Mouse (Mus musculus): ENCODE results near the gene Shf.
"Not testable (repeated sequence)": the region's sequence is repeated elsewhere in the genome, so short reads cannot be mapped to it uniquely, and the experiment has no call there.

Shf gene

DNA sequence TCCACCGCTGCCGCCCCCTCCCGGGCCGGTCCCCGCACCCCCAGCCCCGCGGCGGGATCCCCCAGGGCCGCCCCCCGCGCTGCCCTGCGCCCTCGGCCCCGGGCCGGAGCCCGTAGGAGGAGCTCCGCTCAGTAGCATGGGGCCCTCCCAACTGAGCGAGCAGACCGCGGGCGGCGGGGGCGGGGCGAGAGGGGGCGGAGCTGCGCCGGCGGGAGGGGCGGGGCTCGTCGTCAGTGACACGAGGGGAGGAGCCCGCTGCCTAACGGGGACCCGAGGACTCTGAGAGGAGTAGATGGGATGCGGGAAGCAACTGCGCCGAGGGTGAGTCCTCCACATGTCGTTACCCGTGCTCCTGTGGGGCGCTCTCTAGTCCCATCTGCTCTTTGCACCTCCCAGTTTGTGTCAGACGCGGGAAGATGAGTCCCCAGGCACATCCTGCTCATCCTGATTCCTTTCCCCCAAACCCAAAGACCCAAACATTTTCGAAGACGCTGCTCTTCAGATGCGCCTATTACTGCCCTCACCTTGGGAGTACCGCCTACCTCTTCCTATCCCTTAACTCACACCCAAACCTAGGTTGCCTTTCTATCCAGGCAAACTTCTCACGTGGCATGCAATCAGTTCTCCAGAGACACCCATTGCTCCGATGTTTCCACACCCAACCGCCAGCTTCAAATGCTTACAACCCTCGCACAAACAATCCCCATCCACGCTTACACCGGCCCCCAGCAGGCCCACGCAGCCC, at the start of gene Shf:
Gene Shf, minus strand, starts transcription at position 168 of the 745 bp plus-strand sequence.
- in situ Hi-C loops (cut with MboI, MseI) = no loop called here

DNA sequence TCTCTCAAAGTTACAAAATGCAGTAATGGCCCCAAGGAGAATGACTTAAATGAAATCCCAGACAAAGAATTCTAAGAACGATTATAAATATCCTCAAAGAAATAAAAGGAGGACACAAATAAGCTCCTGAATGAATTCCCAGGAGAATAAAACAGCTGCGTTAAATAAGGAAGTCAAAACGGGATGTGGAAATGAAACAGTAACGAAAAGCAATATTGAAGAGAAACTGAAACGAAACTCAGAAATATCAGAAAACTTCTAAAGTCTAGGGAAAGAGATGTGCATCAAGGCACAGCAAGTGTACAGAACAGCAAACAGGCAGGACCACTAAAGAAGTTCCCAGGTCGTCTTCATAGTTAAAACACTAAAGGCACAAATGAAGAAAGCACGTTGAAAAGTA, 40.0 kb upstream of the Shf start:
- in situ Hi-C loops (cut with MboI, MseI) = no loop called here

DNA sequence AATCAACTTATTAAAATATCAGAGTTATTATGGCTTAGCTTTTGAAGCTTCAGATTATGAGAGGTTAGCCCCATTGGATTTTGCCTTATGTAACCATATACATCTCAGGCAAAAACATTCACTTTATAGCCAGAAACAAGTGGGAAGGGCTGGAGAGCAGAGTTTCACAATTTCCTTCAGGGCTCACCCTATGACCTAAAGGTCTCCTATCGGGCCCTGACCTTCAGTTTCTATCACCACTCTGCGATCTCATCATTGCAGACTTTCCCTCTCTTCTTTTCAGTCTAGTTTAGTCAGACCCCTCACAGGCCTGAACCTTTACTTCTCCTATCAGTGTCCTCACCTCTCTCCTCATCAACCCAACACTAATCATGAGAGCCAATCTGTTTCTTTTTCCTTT, 38.6 kb upstream of the Shf start:
- in situ Hi-C loops (cut with MboI, MseI) = no loop called here

DNA sequence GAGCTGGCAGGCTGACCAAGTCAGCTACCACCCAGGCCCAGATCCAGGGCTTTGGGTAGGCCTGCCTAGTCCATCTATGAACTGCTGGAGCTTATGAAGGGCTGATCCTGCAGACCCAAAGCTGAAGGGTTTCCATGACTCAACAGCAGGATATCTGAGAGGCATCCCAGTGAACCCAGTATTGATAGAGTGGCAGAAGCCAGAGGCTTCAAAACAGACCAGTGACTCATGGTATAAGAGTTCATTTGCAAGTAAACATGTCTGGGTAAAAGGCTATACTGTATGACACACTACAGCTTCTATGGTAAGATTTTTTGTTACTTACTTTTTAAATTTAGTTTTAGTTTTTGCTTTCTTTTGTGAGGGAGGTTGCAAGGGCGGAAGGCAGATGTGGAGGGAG, 27.2 kb upstream of the Shf start:
- in situ Hi-C loops (cut with MboI, MseI) = loop anchor here (5.0 kb wide), 1 partner anchor 156 kb away; no protein-coding TSS in a partner anchor

DNA sequence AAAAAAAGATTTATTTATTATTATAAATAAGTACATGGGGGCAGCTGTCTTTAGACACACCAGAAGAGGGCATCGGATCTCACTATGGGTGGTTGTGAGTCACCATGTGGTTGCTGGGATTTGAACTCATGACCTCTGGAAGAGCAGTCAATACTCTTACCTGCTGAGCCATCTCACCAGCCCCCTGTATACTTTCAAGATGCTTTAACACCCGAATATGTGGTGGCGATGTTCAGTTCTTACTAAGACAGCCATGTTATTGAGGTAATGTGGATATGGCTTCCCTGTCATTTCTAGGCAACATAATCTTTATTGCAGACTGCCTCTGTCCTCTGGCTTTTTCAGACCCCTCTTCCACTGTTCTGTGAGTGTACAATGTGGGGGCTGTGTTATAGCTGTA, 18.2 kb upstream of the Shf start:
- in situ Hi-C loops (cut with MboI, MseI) = not testable (repeated sequence)

DNA sequence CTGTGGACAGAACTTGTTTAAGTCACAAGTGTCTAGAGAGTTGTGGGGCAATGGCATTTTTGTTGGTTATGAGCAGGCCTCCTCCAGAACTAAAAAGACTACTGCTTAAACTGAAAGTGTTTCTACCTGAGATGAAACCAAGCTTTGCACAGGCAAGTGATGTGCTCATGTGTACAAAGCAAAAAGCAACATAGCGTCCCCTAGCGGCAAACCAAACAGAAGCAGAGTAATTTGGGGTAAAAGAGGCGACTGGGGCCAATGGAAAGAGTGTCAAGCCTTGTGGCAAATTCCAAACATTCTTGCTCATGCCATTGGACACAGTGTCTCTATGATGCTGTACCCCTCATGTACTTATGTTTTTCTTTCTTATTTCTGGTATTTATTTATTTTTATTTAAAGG, 16.1 kb upstream of the Shf start:
- in situ Hi-C loops (cut with MboI, MseI) = no loop called here

DNA sequence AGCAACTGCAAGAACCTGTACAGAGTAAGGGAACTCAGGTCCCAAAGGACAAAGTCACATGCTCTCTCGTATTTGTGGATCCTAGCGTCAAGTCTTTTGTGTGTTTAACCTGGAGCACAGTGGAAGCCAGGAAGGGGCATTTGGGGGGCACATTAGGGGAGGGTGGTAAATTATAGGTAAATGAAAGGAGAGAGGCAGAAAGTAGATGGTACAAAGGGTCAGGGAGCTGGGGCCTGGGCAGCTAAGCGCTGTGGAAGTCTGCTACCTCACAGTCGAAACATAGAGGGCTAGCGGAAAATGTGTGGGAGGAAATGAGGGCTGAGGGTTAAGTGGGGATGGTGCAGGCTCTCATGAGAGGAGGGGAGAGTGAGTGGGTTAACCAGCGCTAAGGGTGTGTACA, 13.2 kb upstream of the Shf start:
- in situ Hi-C loops (cut with MboI, MseI) = loop anchor here (5.0 kb wide), 1 partner anchor 245 kb away; no protein-coding TSS in a partner anchor

DNA sequence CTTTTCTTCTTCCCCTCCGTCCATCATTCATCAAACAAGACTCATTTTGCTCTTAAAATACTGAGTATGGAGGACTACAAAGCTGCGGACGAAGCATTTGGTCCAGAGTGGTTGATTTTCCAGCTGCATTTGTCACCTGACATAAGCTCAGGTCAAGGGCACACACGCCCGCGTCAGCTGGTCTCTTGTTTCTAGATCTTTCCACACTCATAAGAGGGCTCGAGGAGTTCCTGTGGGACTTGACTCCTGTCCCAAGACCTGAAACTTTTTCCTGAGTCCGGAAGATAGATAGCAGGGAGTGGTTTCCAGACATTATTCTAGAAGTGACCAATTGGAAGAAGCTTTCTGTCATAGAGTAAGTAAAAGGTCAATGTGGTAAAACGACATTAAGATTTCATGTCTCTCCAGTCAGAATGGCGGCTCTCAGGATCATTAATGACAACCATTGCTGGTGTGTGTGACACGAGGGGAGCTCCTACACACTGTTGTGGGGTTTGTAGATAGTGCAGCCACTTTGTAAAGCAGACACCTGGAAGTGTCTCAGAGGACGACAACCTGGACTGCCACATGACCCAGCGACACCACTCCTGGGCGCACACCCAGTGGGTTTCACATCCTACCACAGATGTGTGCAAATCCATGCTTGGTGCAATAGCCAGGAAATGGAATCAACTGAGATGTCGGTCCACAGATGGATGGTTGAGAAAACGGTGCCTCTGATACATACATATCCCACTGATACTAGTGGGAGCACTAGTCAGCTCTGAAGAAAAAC, 12.6 kb upstream of the Shf start:
- in situ Hi-C loops (cut with MboI, MseI) = loop anchor here (5.0 kb wide), 1 partner anchor 246 kb away; no protein-coding TSS in a partner anchor

DNA sequence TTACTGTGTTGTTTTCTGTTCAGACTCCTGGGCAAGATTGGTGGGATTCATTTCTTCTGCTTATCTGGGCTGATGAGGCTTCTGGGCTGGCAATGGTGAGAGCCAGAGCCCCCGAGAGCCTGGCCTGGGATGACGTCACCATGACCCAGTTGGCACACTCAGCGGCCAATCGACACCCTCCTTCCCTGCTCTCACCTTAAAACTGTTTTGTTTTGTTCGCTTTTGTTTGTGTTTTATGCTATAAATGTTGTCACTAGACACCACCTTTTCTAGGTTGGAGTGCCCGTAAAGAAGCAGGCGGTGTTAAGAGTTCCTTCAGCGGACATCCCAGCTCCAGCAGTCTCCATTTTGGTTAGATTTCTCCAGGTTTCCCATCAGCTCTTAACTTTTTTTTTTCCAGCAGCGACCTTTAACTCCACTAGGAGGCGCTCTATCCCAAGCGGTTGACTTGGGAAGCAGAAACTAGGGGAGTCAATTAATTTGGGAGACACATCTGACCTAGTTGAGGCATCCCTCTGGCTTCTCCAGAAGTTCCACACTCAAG, 11.9 kb upstream of the Shf start:
- in situ Hi-C loops (cut with MboI, MseI) = loop anchor here (5.0 kb wide), 1 partner anchor 246 kb away; no protein-coding TSS in a partner anchor

DNA sequence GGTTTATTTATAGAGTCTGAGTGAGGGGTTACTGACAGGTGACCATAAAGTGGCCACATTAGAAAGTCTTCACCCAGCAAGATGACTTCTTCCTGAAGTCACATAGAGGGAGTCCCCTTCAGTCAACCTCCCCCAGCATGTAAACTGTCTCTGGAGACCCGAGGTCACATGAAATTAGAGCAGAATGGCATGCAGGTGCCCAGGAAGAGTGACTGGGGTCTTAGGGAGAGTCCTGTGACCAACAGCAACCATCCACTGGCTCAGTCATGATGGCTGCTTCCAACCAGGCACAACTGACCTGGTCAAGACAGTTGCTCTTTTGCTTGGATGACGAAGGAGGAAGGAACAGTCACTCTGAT, 10.3 kb upstream of the Shf start:
- in situ Hi-C loops (cut with MboI, MseI) = no loop called here

DNA sequence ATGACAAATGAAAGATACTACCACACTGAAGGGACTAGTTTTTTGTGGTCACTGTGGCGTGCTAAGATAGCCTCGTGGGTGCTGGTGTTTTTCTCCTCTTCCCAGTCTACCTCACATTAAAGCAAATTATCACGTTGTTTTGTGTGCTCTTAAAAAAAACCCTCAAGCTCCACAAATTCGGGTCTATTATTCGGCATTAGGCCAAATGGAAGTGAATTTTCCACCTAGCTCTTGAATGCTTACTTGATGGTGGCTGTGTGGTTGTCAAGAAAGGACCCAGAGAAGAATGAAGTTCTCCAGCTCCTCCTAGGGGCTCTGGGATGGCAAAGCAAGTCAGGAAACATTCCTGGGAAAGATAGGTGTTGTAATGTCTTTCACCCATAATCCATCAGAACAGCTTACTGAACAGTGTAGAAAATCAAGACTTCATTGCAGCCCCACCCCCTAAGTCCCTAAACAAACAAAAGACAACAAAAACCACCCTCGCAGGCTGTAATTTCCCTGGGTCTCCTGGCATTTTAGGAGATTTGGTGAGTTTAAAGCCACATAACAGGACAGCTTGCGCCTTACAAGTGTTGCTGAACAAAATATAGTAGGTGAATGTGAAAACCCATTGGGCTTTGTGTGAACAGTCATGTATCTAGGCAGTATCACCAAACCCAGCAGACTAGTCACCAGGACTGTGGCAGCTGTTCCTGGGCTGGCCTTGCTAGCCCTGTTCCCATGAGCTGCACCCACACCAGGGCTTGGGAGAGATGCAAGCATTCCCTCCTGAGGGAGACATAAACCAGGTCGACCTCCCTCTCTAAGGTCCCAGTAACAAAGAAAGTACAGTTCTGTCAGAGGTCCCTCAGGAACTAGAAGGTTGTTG, 9.7 kb upstream of the Shf start:
- in situ Hi-C loops (cut with MboI, MseI) = no loop called here

DNA sequence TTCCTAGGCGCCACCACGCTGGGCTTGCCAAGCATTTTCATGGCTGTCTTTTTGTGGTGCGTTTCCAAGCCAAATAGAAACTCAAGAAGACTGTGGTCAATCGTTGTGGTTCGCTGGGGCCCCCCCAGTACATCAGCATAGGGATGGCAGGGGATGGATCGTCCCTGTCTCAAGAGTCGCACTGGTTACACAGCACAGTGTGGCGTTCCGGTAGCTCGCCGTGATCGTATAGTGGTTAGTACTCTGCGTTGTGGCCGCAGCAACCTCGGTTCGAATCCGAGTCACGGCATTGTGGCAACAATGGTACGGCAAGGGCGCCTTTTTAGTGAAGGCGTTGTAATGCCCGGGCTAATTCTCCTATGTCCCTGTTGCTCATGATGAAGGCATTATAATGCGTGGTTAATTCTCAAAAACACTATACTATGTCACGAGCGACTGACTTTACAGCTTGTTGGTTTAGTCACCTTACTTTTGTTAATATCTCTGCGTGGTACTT, 8.8 kb upstream of the Shf start:
- in situ Hi-C loops (cut with MboI, MseI) = no loop called here

DNA sequence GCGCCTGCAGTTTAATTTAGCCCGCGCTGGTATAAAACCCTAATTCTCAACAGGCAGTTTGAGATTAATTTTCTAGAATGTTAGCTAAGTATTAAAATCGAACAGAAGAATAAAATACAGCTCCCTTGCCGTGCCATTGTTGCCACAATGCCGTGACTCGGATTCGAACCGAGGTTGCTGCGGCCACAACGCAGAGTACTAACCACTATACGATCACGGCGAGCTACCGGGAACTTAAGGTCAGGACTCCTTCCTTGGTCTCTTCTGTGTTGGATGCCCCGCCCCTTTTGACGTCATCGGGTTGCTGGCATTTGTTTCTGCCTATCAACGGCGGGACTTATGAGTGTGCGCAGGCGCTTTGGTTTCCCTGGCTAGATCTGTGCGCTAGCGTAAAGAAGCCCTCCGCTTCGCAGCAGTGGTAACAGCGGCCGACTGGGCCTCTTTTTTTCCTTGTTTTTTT, 8.3 kb upstream of the Shf start:
- in situ Hi-C loops (cut with MboI, MseI) = no loop called here

DNA sequence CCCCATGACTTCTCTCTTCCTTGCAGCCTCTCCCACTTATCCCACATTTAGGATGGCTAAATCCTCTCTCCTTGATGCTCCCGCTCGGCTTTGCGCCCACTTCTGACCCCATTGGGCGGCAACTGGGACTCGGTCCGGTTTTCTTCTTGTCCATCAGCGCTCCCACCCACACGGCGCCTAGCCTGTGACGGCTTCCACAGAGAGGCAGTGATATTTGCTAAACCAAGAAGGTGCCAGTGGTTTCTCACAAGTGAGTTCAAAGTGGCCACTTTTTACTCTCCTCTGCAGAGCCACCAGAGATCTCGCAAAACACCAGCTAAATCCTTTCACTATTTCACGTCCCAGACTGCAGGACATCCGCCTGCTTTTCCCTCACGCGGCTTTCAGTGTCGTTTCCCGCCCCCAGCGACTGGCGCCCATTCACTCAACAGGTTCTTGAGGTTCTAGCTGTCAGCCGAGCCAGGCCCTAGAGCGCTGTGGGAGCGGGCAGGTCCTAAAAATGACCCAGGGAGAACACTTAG, 7.1 kb upstream of the Shf start:
- in situ Hi-C loops (cut with MboI, MseI) = no loop called here

DNA sequence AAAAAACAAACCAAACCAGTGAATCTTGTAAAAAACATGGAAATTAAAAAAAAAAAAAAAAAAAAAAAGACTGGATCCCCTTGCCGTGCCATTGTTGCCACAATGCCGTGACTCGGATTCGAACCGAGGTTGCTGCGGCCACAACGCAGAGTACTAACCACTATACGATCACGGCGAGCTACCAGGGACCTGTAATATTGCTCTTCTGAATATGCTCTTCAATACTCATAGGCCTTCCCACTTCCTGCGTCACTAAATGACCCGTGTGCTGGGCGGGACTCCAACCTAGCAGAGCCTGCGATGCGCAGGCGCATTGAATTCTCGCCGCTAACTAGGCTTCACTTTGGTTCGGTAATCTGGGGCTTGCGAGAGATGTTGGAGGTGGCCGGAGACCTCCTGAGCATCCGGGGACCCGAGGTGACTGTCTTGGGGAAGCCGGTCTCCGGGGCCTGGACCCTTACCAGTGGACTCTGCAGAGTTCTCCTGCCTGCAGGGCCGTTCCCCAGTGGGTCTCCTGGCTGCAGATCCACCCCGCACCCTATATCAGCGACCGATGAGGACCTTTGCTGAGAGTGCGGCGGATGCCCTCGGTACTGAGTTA, 6.5 kb upstream of the Shf start:
- in situ Hi-C loops (cut with MboI, MseI) = no loop called here

DNA sequence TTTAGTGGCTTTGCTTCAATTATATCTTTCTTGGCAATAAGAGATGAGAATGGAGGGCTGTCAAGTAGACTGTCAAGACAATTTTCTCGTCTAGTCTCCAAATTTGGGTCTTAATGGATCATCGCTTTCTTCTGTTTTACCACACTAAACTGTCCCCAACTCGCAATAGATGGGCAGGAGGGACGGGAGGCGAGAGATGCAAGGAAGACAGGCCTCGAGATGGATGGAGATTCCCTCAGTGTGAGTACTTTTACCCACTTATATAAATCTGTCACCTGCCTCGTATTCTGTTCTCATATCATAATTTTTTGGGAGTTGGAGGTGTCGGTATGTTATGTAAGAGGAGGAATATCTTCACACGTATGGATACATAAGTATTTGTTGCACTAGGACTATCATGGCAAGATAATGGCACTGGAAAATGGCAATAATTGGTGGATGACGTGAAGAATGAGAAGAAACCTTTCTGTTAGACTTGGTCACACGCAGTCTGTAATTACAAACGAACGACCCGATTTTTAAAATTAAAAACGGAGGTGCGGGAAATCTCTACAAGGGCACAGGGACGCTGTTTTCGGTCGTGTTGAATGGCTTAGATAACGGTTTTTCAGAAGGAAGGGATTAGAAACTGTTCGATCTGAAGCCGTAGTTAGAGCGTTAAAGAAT, 5.8 kb upstream of the Shf start:
- in situ Hi-C loops (cut with MboI, MseI) = no loop called here

DNA sequence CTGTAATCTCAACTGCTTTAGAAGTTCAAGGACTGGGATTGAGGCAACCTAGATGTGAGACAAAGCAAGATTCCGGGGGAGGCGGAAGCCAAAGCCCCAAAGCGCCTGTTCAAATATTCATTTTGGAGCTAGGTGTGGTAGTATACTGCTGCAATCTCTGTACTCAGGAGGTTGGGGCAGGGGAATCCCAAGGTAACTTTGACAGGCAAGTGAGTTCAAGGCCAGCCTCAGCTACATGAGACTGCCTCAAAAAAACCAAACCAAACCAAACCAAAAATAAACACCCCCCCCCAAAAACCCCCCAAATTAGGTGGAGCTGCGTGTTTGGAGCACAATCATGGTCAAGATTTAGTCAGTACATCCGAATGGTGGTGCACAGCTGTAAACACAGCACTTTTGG, 5.0 kb upstream of the Shf start:
- in situ Hi-C loops (cut with MboI, MseI) = no loop called here

DNA sequence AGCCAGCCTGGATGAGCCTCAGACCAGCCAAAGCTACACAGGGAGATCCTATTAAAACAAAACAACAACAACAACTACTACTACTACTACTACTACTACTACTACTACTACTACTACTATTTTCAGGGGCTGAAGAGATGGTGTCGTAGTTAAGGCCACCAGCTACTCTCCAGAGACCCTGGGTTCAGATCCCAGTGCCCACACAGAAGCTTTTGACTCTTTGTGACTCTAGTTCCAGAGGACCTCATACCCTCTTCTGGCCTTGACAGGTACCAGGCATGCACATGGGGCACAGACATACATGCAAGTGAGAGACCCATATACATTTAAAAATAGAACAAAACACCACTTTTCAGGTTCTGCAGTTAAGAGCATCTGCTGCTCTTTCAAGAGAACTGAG, 3.6 kb upstream of the Shf start:
- in situ Hi-C loops (cut with MboI, MseI) = no loop called here

DNA sequence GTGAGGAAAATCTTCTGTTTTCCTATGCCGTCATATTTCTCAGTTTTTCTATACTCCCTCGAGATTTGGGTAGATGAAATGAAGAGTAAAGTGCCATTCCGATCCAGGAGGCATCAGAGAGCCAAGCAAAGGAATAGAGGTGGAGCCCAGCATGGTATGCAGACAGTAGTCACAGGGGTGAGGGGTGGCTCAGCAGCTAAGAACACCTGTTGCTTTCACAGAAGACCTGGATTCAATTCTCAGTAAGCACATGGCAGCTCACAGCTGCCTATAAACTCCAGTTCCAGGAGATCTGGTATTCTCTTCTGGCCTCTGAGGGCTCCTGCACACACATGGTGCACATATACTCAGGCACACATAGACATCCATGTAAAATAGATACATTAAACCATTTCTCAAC, 3.1 kb upstream of the Shf start:
- in situ Hi-C loops (cut with MboI, MseI) = no loop called here

DNA sequence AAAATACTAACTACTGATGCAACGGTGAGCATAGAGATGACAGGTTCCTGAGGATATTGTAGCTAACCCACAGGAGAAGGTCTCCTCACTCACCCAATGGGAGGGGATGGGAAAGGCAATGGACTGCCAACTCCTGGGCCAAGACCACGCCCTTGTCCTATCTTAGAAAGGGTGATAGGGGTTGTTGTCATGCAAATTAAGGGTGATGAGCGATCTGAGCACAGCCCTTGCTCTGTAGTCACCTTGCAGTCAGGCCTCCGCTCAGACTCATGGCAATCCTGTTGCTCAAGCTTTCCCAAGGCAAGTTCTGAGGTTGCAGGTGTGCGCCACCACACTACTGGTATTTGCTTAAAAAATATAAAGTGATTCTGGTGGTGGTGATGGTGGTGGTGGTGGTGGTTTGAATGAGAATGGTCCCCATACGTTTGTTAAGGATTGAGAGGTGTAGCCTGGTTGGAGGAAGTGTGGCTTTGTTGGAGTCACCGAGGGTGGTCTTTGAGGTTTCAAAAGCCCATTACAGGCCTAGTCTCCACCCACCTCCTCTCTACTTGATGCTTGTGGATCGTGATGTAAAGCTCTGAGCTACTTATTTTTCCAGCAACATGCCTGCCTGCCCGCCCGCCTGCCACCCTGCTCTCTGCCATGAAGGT, 1.3 kb upstream of the Shf start:
- in situ Hi-C loops (cut with MboI, MseI) = no loop called here

All from T-helper 2 cell (primary cell).